Mouse (Mus musculus) heart, adult 11 months (tissue): Measurements from ENCODE around the gene Tasp1.
A peak's percentile ranks its signal among the peaks of the same experiment; 100 is the strongest.
"Not testable (repeated sequence)": the region's sequence is repeated elsewhere in the genome, so short reads cannot be mapped to it uniquely, and the experiment has no call there.

Source experiments
- DNase-seq: peaks from one replicate; pipeline ENCODE4 v3.0.0; 2022

The Tasp1 gene

DNA sequence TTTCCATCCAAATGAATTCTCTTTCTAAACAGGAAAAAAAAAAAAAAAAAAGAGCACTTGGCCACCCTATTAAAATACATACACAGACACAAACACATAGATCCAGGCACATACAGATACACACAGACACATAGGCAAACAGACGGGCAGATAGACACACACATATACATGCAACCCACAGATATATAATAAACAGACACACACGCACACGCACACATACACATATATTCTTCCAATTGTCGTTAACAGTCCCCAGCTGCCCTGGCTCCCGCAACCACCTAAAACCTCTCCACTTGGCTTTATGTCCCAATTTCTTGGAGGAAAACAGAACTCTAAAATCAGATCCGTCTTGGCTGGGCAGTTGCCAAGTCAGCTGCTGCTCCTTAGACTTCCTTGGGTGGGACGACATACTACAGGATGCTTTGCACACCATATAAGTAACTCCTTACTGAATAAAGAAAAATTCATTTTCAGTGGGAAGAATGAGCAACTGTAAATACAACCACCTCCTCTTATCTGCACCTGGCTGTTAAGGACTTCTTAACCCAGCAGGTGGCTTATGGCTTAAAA is 188.5 kb downstream of the Tasp1 start:
- peak; percentile 61 for DNase-seq

DNA sequence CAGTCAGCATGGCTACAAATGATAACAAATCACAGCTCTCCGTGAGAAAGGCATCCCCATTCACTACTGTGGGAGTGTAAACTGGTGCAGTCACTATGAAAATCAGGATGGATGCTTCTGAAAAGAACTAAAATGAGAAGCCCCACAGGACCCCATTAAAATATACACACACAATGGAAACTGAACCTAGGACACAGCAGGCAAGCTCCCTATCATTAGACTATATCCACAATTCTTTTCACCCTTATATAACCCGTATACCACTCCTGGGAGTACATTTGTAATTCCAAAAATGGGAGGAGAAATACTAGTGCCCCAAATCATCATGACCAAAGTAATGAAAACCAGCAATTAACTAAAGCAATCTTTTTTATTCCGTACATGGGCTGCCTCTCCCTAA is 190.7 kb downstream of the Tasp1 start:
- no peak for DNase-seq

DNA sequence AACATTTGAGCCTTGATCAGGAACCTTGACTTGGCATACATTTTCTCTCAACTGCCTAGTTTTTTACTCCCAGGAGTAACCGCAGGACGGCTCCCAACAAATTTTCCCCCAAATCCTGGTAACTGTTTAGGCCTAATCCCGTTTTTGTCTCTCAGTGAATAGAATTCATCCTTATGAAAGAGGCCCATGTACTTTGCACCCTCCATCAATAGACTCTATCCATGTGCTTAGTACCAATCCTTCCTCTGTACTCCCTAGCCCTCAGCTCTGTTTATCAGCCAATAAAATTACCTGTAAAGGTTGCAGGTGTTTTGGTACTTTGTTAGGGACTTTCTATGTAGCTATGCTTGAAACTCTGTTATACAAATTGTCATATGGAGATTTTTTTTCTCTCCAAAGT is 192.4 kb downstream of the Tasp1 start:
- no peak for DNase-seq

DNA sequence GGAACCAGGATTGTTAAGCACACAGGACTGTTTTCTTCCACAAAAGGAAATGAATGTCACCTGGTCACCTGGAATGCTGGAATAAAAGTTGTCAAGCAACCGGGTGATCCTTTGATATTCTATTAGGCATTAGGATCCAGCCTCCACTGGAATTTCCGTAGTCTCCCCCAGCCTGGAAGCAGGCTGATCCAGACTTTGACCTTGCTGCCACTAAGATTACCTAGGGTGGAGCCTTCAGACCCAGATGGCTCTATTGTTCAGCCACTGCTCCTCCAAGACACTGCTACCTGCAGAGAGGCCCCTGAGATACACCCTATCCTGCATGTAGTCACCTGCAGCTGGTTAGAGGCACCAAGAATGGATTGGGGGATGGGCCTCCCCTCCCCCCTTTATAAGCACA is 192.8 kb downstream of the Tasp1 start:
- no peak for DNase-seq

DNA sequence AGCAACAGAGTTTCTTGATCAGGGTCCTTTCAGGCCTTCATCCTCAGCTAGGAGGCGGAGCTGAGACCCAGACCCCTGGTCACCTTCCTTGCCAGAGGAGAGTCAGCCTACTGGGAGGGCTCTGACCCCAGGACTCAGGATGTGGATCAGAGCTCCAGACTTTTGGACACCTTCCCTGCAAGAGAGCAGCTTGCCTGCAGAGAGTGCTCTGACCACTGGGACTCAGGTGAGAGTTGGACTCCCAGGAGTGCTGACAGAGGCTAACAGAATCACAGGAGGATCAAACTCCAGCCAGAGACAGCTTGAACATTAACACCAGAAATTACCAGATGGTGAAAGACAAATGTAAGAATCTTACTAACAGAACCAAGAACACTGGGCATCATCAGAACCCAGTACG is 197.5 kb downstream of the Tasp1 start:
- not testable (repeated sequence) for DNase-seq

DNA sequence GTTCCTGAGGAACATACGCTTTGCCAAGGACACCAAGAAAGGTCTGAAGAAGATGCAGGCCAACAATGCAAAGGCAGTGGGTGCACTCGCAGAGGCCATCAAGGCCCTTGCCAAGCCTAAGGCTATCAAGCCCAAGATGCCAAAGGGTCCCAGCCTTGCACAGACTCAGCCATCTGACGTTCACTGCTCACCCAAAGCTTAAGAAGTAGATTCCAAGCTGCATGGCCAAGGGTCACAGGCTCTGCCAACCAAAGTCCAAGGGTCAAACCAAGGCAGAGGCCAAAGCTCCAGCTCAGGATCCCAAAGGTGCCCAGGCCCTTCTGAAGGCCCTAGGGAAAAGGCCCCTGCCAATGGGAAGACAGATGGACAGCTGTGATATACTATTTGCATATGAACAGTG is 203.2 kb downstream of the Tasp1 start:
- not testable (repeated sequence) for DNase-seq

DNA sequence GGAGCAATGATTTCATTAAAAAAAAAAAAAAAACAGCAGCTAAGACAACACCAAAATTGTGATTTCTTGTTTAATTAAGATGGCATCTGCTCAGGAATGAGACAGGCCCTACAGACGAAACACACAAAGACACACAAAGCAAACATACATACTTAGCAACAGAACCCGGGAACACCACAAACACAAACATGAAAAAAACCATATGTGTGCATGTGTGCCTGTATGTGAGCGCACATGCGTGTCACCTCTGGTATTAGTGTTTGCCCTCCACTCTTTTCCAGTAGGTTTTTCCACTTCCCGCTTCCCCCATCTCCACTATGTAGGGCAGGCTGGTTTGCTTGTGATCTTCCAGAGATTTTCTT is 206.5 kb downstream of the Tasp1 start:
- no peak for DNase-seq

DNA sequence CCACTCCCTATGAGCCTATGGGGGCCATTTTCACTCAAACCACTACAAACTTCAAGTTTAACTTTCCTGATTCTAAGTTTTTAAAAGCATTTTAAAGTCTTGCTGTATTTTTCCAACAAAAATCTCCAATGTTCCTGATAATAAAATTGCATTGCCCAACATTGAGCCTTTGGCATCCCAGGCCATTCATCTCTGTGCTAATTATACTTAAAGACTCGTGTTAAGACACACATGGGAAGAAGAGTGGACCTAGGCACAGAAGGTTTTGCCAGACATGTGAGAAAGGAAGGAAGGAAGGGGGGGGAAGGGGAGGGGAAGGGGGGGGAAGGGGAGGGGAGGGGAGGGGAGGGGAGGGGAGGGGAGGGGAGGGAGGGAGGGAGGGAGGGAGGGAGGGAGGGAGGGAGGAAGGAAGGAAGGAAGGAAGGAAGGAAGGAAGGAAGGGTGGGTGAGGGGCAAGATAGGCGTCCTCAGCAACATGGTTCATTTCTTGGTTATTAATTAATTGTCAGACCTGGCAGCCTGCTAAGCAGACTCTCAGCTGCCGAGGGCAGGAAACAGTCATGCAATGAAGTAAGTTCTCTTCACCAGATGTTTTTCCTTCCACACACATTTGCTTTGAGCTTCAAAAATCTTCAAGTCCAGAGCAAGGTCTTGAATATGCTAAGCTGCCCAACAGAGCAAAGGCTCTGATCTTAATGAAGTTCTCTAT is 207.0 kb downstream of the Tasp1 start:
- no peak for DNase-seq

DNA sequence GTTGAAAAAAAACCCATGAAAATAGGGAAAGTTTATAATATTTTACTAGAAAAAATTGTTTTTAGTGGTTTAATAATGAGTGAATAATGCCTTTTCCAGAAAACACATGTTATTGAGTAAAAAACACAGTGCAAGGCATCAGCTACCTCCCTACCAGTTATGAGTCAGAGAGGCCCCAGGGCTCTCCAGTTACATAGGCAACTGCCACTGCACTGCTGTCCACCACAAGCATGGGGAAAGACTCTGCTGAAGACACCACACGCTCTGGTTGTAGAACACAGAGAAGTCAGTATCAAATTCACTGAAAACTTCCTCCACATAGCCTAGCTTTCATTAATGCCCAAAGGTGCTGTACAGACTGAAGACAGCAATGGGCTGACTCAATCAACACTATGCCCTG is 217.0 kb downstream of the Tasp1 start:
- DNase-seq = no peak

DNA sequence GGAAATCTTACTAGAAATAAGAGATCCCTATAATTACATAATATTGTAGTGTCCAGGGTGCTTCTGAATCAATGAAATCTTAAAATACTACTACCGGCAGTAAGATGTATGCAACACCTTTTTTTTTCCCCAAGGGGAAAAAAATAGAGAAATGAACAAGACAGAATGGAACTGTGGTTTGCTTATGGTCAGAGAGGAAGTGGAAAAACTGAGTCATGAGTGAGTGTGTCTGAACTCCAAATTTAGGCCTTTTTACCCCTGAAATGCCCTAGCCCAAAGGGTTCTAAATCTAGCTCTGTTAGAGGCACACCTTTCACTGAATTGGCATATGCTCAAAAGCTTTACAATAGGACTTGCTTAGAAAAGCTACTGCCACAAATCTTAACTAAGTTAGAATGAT is 225.2 kb downstream of the Tasp1 start:
- DNase-seq = no peak

DNA sequence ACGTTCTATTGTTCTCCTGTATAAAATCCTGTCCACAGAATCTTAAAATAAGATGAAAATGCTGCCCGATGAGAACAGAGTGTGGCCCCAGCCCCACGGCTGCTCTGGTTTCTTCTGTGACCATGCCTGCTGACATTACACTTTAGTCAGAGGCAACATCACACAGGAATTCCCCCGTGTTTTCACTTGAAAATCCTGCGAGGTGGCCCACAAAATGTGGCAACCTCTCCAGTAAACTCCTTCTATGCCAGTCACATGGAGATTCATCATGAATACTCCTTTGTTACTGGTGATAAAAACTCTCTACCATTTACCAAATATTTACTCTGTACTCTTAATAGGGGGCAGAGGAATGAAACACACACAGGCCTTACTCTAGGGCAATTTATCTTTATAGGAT is 225.7 kb downstream of the Tasp1 start:
- no peak for DNase-seq

DNA sequence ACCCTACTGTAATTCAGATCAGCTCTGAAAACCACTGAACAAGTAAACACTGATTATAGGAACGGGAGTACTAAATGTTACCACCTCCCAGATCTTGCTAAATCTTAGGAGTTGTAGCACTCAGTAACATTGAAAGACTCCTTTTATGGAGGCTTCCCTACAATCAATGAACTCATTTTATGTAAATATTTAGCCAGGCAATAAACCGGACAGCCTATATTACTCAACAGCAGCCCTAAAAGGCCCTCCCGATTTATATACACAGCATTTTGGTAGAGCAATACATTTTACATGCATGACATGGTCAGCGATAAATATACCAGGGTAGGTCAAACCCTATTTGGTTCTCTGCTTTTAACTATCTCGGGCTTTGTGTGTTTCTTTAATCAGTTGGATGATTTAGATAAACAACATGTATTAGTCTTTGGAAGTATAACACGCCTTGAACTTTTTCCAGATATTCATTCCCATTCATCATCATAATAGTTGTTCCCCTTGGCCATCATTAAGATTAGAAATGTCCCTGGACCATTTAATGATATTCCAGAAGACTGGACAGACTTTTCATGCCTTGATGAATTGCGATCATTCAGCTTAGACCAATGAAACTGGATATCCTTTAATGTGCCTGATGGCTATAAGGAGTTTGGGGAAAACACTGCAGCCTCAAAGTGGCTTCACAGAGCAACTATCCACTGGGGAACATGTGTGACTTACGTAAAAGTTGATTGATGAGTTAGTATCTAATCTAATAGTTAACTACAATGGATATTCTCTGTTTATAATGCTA is 244.8 kb downstream of the Tasp1 start:
- no peak for DNase-seq

DNA sequence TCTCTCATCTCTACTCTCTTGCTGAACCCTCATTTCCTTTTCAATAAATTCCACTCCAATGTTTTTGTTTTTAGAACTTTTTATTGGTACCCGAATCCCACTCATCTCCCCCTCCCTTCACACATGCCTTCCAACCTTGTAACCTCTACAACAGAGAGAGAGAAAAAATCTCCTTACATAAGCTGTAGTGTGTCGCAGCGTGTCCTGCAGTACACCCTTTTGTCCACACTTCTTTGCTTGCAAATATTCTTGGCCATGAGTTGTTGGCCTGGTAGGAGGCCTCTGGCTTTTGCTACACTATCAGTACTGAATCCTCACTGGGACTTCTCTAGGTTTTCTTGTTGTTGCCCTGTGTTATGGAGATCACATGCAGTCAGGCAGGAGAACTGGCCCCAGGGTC is 249.3 kb downstream of the Tasp1 start:
- no peak for DNase-seq

DNA sequence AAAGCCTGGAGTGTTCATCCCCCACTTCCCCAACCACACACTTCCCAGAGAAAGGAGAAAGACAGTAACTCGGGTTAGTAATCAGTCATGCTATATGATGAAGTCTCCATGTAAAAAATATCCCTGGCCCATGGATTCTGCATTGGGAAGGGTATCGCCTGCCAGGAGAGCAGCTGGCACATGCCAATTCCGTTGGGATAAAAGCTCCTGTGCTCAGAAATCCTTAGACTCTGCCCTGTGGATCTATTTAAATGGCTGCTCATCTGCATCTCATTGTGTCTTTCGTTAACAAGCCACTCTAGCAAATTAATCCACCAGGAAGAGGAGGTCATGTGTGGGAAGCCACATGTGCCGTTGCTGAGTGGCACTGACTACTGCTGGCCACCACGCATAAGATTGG is 258.7 kb downstream of the Tasp1 start:
- DNase-seq = no peak

DNA sequence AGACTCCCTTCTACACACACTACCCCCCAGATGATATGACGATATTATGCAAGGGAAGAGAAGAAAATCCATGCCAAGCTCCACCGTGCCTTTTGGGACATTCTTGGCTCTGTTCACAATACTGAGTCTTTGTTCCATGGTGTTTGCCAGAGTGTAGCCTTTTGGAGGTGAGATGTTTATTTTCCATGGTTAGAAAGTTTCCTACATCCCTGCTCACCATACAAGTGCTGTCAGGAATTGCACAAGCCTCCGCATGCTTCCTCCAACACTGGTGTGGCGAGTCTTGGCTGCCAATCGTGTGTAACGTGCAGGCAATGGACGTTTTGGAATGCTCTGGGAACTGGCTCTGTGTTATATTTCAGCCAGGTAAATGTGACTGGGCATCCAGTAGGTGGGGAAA is 262.6 kb downstream of the Tasp1 start:
- DNase-seq = no peak

DNA sequence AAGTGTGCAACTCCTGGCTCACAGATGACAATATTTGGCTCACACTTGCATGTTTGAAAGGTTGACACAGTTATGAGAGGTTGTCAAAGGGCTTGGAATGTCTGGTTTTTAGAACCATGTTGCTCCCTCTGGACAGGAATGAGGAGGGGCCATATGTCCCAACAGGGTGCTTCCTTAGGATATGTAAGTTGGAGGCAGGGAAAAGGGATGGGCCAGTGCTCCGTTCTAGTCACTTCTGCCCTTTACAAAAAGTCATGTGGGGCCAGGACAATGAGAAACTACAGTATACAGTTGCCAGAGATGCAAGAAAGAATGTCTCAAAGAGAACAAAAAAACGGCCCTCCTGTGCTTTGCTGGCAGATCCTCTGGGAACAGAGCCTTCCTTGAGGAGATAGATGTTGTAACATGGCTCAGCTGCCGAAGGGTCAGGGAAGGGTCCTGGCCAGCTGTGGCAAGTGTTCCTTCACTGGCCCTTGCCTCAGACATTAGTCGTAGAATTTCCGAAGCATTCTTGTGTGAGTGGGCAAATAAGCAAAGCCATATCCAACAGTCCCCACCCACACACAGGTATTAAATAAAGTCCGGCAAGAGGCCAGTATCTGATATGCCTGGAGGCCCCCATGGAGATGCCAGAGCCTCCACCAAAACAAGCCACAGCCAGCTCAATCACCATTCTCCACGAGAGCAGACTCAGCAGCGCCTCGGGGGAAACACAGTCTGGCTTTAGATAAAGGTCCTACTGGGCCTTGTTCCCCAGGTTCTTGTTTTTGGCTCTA is 274.1 kb downstream of the Tasp1 start:
- DNase-seq = peak; percentile 94

DNA sequence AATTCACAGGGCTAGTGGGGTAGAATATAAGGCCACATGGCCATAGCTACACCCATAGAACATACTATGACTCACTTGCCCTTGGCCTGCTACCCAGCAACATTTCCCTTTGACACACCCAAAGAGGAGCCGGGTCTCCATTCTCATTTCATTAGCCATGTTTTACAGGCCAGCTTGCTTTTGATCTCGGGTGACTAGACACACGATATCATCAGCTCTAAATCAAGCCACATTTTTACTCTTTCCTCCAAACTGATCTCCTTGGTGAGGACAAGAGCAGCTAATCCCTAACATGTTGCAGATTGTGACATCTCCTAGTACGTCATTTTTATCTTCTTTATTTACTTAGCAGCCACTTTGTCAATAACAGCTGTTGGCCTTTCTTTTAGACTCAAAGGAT is 277.9 kb downstream of the Tasp1 start:
- no peak for DNase-seq

DNA sequence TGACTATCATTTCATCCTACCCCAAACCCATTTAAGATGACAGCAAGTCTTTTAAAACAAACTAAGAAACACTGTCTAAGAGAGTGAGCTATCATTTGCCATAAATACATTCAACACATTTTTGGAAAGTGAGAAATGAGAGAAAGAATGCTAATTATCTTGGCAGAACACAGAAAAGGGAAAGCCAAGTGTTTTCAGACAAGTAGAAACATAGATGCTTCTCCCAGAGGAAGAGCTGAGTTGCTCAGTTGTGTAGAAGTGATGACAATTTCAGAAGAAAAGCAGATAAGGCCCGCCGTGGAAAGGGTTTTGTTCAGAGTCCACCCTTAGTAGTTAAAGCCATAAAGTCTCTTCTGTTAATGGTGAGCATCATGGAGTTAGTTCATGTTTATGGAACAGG is 281.7 kb downstream of the Tasp1 start:
- DNase-seq = peak; percentile 84

DNA sequence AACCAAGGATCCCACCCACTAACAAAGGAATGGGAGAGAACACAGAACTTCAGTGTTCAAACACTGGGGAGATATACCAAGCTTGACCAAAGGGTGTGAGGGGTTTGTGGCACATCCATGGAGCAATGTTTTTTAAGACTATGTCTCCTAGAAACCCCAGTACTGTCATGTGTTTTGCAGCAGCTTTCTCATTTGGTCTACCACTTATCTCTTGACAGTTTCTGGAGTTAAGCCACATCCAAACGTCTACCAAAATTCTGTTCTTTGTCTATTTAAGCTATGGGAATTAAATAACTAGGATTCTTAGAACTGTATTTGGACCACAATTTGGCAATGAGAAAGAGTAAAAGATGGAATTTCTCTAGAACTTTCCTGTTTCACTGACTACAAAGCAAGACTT is 282.1 kb downstream of the Tasp1 start:
- peak; percentile 43 for DNase-seq
